Mouse (Mus musculus) embryonic facial prominence, embryonic 10.5 days (tissue): ENCODE measurements around the gene Plau. TPM values are rescaled to one million over a fixed set of nuclear protein-coding genes. Genes with fewer than 3 reads are reported as not detected.

Source experiments
- DNase-seq: peaks from one replicate; pipeline ENCODE4 v3.0.0-alpha.2; 2017; ENCODE audit warnings: low spot score
- H3K27ac ChIP-seq: fragments of 300-500 bp; sonication (generic); replicated peaks from 2 replicates; pipeline ENCODE4 v1.5.1; 2016; ENCODE audit warnings: mild to moderate bottlenecking
- H3K27me3 ChIP-seq: fragments of 300-500 bp; sonication (generic); replicated peaks from 2 replicates; pipeline ENCODE4 v1.6.1; 2016; ENCODE audit warnings: low read depth, mild to moderate bottlenecking; ENCODE audit not compliant: poor library complexity, severe bottlenecking
- H3K36me3 ChIP-seq: fragments of 300-500 bp; sonication (generic); replicated peaks from 2 replicates; pipeline ENCODE4 v1.6.1; 2016; ENCODE audit warnings: mild to moderate bottlenecking, moderate library complexity
- H3K4me1 ChIP-seq: fragments of 300-500 bp; sonication (generic); 2 replicates; pipeline ENCODE4 v1.6.1; 2016
- H3K4me3 ChIP-seq: fragments of 300-500 bp; sonication (generic); 2 replicates; pipeline ENCODE4 v1.5.1; 2016; ENCODE audit warnings: mild to moderate bottlenecking, moderate library complexity
- H3K9me3 ChIP-seq: fragments of 300-500 bp; sonication (generic); 2 replicates; pipeline ENCODE4 v1.6.1; 2016; ENCODE audit warnings: mild to moderate bottlenecking
- WGBS: fragments of 180-500 bp; shearing (Covaris S2); methylation state at CpG from one replicate; pipeline ENCODE4 v1.1.7; 2016; 5-methylcytosine and 5-hydroxymethylcytosine counted together
- polyA plus RNA-seq: library from polyadenylated mRNA; unstranded; fragments of >200 nt; fragmentation: Nextera tagmentation; extraction: Ambion mirVana; gene quantifications from 2 replicates; pipeline ENCODE4 v1.2.1, GENCODE M21; 2016

Gene Plau
- polyA plus RNA-seq, 1 experiment from 2014 or later = 1.0 TPM

DNA sequence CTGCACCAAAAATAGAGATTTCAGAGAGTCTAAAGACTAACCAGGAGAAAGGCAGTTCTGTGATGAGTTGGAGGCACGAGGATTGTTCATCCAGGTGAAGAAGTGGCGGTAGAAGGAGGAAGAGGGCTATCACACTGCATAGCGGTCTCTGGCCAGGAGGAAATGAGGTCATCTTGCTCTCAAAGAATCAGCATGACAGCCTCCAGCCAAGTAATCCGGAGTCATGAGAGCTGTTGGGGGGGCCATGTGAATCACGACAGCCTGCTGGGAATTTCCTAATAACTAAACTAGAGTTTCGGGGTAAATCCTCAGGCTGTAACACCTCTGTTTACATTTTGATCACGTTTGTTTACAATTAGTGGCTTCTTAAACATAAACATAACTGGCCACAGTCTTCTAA, 2.3 kb upstream of the Plau start:
- DNase-seq = no peak
- Histone ChIP-seq H3K4me3 (no peak overlapping the region), H3K27ac (no peak overlapping the region), H3K9me3 (no peaks in the 10 kb centered on the region), H3K4me1 (peaks cover 20% of the 10 kb centered on the region), H3K36me3 (no peaks in the 10 kb centered on the region), H3K27me3 (peaks cover 40% of the 10 kb centered on the region)
- WGBS = 66% methylated on average over 7 of the region's 7 CpGs

DNA sequence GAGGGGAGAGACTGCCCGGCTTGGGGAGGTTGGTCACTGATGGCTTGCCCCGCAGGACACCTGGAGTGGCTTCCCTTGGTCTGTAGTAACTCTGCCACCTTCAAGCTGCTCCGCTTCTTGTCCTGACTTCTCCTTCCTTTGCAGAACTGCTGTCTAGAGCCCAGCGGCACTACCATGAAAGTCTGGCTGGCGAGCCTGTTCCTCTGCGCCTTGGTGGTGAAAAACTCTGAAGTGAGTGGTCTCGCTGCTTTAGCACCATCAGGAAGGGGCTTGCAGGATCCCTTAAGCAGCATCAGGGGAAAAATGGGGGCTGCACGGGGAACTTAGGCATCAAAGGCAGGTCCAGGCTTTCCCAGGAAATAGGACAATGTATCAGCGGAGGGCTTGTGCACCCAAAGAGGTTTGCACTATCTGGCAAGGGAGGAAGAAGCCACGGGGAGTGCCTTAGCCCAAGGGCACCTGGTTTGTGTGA, 481 bp downstream of the Plau start:
- WGBS = 6% methylated on average over 10 of the region's 10 CpGs

DNA sequence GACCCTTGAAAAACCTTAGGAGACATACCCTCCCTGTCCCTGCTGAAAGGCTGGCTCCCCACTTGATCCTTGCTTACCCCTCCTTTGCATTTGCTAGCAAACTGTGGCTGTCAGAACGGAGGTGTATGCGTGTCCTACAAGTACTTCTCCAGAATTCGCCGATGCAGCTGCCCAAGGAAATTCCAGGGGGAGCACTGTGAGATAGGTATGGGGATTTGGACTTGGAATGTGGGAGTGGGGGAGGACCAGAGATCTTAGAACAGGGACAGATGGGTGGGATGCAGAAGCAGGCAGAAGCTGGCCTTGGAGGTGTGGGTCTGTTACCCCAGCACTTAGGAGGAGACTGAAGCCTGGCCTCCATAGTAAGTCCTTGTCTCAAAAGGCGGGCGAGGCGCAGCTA, 1.2 kb downstream of the Plau start:
- no peaks in the 10 kb centered on the region for H3K9me3 ChIP-seq
- no peak for DNase-seq
- H3K4me3 ChIP-seq = no peak overlapping the region; the same call in 1 of the 2 replicates
- H3K4me1 ChIP-seq = peaks cover 17% of the 10 kb centered on the region
- peaks cover 42% of the 10 kb centered on the region for H3K27me3 ChIP-seq
- no peak overlapping the region for H3K27ac ChIP-seq
- WGBS = 75% methylated on average over 7 of the region's 7 CpGs
- H3K36me3 ChIP-seq = no peaks in the 10 kb centered on the region

More for the DNA sequence above, 481 bp downstream of the Plau start:
- Histone ChIP-seq H3K4me1 (peaks cover 17% of the 10 kb centered on the region), H3K27me3 (peaks cover 42% of the 10 kb centered on the region), H3K36me3 (no peaks in the 10 kb centered on the region), H3K27ac (peak overlapping the region; percentile 87), H3K9me3 (no peaks in the 10 kb centered on the region), H3K4me3 (peak overlapping the region; percentile 71)
- DNase-seq = no peak

DNA sequence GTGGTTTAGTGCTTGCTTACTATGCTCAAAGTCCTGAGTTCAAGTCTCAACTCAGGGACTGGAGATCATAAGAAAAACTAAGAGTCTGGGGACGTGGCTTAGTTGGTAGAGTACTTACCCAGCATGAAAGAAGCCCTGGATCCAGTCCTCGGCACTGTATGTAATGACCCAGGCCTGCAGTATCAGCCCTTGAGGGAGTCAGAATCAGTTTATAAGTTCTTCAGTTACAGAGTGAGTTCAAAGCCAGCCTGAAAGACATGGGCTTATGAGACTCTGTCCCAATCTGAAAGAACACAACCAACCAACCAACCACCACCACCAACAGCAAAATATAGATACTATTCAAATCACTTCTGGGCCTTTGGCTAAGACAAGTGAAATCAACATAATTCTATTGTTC, 5.1 kb downstream of the Plau start:
- Histone ChIP-seq H3K27ac (no peak overlapping the region), H3K4me3 (no peak overlapping the region)
- WGBS = 86% methylated on average over 2 of the region's 2 CpGs

DNA sequence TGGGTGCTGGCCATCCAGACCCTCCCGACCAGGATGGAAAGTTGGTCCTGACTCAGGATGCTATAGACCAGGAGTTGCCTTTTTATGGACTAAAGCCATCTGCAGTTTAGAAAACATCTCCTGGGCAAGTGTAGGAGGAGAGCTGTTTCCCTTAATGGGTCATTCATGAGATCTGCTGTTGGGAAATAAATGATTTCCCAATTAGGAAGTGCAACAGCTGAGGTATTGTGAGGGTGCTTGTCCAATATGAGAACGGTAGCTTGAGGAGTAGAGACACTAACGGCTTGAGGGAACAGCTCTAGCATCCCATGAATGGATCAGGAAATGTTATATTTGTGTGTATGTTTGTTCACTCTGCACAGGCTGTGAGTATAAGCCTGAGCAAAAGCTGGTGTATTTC, 6.2 kb downstream of the Plau start:
- WGBS = 86% methylated on average over 3 of the region's 3 CpGs
- Histone ChIP-seq H3K27ac (no peak overlapping the region), H3K4me1 (peaks cover 14% of the 10 kb centered on the region), H3K4me3 (no peak overlapping the region), H3K36me3 (no peaks in the 10 kb centered on the region), H3K9me3 (no peaks in the 10 kb centered on the region), H3K27me3 (peaks cover 18% of the 10 kb centered on the region)
- DNase-seq = no peak

More for the DNA sequence above, 5.1 kb downstream of the Plau start:
- DNase-seq = no peak
- Histone ChIP-seq H3K36me3 (no peaks in the 10 kb centered on the region), H3K9me3 (no peaks in the 10 kb centered on the region), H3K27me3 (peaks cover 26% of the 10 kb centered on the region), H3K4me1 (peaks cover 25% of the 10 kb centered on the region)

DNA sequence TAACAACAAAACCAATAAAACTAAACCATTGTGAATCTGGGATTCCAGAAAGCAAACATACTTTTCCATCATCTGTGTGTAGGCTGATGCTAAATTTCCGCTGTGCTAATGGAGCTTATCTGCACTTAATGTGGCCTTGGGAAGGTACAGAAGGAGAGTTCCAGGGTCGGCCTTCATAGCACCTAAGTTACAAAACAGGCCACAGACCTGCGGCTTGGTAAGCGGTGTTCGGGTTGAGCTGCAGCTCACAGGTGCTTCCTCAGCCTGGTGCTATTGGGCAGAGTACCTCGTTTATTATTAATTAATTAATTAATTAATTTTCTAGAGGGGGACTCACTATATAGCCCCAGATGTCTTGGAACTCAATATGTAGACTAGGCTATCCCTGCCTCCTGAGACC, 7.7 kb downstream of the Plau start:
- WGBS = 94% methylated on average over 6 of the region's 6 CpGs
- Histone ChIP-seq H3K27me3 (0 out of 2 replicates have a peak, but pooled peaks cover 3% of the 10 kb centered on the region), H3K27ac (no peak overlapping the region), H3K4me1 (peaks cover 12% of the 10 kb centered on the region), H3K4me3 (no peak overlapping the region), H3K9me3 (no peaks in the 10 kb centered on the region), H3K36me3 (no peaks in the 10 kb centered on the region)
- no peak for DNase-seq

DNA sequence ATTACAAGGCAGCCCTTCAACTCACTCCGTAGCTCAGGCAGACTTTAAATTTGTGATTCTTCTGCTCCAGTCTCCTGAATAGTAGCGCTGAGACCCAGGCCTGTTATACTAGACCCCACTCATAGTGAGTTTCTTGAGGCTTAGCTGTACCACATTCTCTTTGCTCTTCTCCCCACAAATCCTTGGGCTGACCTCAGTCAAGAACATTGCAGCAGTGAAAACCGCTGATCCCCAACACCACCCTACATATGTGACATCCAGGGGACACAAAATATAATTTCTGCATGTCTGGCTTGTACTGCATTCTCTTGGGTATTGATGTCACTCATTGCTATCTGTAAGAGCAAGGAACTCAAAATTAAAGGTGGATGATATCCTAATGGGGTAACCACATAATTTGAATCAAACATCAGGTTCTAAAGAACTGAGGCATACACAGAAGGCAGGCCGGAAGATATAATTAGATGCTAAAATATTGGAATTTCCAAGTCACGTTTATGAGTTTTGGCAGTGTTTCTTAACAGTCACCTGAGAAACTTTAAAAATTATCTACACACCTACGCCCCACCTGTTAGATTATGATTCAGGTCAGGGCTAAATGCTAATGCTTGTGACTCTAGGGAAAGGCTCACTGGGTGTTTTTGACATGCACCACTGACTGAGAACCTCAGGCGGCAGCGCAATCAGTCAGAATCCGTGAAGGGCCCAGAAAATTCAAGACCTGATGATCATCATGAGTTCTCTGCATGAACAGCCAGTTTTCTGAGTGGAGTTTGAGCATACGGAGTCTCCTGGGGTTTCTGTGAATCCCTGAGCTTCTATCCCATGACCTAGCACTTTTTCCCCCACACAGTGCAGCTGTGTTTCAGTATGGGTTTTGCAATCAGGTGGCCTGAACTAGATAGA, 8.5 kb downstream of the Plau start:
- 91% methylated on average over 10 of the region's 10 CpGs for WGBS
- H3K27ac ChIP-seq = no peak overlapping the region
- H3K9me3 ChIP-seq = no peaks in the 10 kb centered on the region
- H3K4me3 ChIP-seq = no peak overlapping the region
- DNase-seq = no peak
- peaks cover 12% of the 10 kb centered on the region for H3K4me1 ChIP-seq
- H3K36me3 ChIP-seq = no peaks in the 10 kb centered on the region
- H3K27me3 ChIP-seq = no peaks in the 10 kb centered on the region

DNA sequence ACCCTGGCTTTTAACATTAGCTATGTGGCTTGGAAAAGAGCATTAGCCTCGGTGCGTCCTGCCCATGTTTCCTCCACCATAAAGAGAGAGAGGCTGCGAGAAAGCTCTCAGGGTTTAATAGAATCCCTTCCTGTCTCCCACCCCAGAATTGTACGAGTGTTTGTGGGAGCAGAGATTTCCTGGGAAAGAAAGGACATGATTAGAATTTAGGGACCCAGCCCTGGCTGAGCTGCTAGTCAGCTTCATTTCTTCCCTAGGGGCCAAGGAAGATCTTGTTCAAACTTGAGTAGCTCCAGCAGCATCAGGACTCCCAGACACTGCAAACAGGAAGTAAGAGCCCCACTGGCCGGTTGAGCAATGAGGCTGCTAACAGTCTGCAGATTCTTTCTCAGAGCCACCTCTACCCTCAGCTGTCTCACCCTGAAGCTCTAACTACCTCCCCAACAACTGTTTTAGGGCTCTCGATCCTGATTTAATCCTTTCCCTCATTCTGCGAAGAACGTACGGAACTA, 9.2 kb downstream of the Plau start:
- Histone ChIP-seq H3K4me1 (peaks cover 12% of the 10 kb centered on the region), H3K27me3 (no peaks in the 10 kb centered on the region), H3K36me3 (no peaks in the 10 kb centered on the region), H3K9me3 (no peaks in the 10 kb centered on the region), H3K4me3 (no peak overlapping the region), H3K27ac (no peak overlapping the region; the same call in 1 of the 2 replicates)
- DNase-seq = no peak
- 76% methylated on average over 9 of the region's 9 CpGs for WGBS

DNA sequence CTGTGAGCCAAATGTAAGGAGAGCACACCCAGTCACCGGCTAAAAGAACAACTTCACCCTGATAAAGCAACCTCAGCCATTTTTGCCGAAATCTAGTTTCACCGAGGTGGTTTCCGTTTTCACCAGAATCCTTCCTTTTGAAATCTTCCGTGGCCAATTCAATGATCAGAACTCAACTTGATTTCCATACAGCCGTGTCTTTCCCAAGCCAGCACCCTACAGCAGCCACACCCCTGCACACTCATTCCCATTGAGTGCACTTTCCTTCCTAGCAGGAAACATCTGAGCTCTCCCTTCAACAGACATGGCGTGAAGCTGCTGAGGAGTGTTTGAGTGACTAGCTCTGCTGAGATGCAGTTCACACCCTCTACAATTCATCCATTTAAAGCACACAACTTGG, 9.8 kb downstream of the Plau start:
- WGBS = 85% methylated on average over 7 of the region's 7 CpGs
- no peak overlapping the region for H3K4me3 ChIP-seq
- DNase-seq = no peak
- H3K27me3 ChIP-seq = no peaks in the 10 kb centered on the region
- peaks cover 12% of the 10 kb centered on the region for H3K4me1 ChIP-seq
- no peak overlapping the region for H3K27ac ChIP-seq
- no peaks in the 10 kb centered on the region for H3K36me3 ChIP-seq
- H3K9me3 ChIP-seq = no peaks in the 10 kb centered on the region

DNA sequence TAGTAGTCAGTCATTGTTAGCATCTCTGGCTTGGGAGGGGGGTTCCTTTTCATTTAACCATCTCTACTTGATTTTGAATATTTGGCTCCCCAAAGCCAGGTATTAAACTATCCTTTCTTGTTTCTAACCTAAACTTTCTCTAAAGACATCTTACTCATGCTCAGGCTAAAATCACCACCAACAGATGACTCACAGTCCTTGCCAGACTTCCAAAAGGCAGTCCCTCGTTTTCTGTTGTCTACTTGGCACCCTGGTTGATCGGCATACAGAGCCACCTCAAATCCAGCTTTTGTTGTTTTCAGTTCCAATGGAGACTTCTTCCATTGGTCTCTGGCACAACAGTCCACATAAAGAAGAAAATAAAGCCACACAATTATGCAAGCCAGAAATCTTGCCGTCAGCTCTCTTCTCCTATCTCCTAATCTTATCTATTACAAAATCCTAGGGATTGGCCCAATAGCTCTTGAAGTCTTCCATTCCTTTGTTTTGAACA, 11.2 kb downstream of the Plau start:
- Histone ChIP-seq H3K4me3 (no peak overlapping the region), H3K27me3 (no peaks in the 10 kb centered on the region), H3K36me3 (no peaks in the 10 kb centered on the region), H3K9me3 (no peaks in the 10 kb centered on the region), H3K4me1 (peaks cover 12% of the 10 kb centered on the region), H3K27ac (no peak overlapping the region)
- 86% methylated on average over 3 of the region's 3 CpGs for WGBS
- no peak for DNase-seq

DNA sequence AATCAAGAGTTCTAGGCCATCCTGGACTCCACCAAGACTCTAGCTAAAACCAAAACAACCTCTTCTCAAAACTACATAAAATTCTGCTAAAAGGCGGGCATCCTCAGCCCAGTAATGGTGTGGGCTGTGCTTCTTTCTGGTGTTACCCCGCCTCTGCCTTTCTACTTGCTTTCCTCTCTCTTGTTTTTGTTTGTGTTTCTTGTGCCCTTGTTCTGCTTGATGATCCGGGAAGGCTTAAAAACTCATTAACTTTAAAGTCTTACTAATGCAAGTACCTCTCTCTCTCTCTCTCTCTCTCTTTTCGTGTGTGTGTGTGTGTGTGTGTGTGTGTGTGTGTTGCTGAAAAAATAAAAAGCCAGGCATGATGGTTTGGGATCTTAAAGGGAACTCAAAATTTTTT, 13.3 kb downstream of the Plau start:
- Histone ChIP-seq H3K9me3 (no peaks in the 10 kb centered on the region), H3K4me3 (no peak overlapping the region), H3K4me1 (peaks cover 12% of the 10 kb centered on the region), H3K27ac (no peak overlapping the region), H3K27me3 (no peaks in the 10 kb centered on the region), H3K36me3 (no peaks in the 10 kb centered on the region)
- WGBS = 62% methylated on average over 4 of the region's 4 CpGs
- no peak for DNase-seq

DNA sequence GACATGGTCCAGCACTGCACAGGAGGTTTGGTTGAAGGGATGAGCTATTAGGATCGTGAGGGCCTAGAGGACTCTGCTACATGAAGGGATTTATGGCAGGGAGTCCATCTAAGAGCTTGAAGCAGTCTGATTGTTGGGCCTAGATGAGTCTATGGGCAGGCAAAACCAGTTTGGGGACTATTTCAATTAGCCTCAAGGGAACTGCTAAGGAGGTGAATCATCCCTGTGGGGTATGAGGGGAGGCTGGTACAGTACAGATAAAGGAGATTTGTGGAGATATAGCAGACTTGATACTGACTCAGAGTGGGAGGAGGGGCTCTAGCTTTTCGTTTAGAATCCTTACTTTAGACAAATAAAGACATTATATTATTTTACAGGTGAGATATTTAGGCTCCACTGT, 14.0 kb downstream of the Plau start:
- H3K9me3 ChIP-seq = no peaks in the 10 kb centered on the region
- no peak overlapping the region for H3K4me3 ChIP-seq
- WGBS = 70% methylated on average over 2 of the region's 2 CpGs
- no peak for DNase-seq
- H3K4me1 ChIP-seq = peaks cover 10% of the 10 kb centered on the region
- no peaks in the 10 kb centered on the region for H3K27me3 ChIP-seq
- H3K36me3 ChIP-seq = no peaks in the 10 kb centered on the region
- no peak overlapping the region for H3K27ac ChIP-seq

DNA sequence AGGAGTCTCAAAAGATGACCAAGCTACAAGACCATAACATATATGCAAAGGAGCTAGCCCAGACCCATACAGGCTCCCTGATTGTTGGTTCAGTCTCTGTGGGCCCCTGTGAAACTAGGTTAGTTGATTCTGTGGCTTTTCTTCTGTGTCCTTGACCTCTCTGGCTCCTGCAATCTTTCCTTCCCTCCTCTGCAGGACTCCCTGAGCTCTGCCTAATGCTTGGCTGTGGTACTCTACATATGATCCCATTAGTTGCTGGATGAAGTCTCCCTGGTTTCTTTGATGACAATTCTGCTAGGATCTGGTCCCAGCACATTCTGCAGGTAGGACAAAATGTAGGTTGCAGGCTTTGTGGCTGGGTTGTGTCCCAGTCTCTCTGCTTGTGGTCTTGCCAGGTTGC, 15.3 kb downstream of the Plau start:
- DNase-seq = no peak
- Histone ChIP-seq H3K4me3 (no peak overlapping the region), H3K9me3 (no peaks in the 10 kb centered on the region), H3K4me1 (no peaks in the 10 kb centered on the region; the same call in 1 of the 2 replicates), H3K36me3 (no peaks in the 10 kb centered on the region), H3K27ac (no peak overlapping the region), H3K27me3 (no peaks in the 10 kb centered on the region)
